Mouse (Mus musculus) lung, adult 18-20 months (tissue): ENCODE data around the gene Grb2.

Source experiments
- DNase-seq, 2 experiments: peaks; one replicate each; pipeline ENCODE4 v3.0.0; 2022; ENCODE audit warnings: mixed read lengths in 2 of 2

The Grb2 gene

DNA sequence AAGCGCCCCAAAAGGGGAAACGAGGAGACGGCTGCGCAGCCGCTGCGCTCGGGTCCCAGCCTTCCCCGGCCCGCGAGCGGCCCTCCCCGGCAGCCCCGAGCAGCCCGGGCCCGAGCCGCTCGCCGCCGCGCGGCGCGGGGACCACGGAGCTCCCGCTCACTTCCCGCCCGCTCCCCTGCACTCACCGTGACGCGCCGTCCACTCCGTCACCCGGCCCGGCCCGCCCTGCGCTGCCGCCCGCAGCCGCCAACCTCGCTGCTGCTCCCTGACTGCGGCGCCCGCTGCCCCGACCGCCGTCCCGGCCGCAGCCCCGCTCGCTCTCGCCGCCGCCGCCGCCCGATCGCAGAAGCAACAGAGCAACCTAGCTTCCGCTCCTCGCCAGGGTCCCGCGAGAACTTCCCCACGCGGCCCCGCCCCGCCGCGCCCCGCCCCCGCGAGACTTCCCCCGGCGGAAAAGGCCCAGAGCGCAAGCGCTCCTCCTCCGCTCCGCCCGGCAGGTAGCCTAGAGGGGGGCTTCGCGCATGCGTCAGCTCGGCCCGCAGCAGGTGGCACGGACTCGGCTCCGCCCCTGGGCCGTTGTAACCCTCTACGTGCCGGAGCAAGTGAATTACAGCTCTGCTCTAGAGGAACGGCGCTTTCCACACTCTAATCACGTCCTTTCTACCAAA is at the start of gene Grb2:
TSS of gene Grb2 (minus strand) at position 389 of the 668 bp plus-strand sequence.
- peak; percentile 97 to 98 for DNase-seq

GRCm38 (mm10) chr11:115753485-115753884 is 45.1 kb upstream of the Grb2 start:
- DNase-seq, result no peak

- no peak for DNase-seq
Observed at GRCm38 (mm10) chr11:115752653-115753052, 44.3 kb upstream of the Grb2 start.

DNA sequence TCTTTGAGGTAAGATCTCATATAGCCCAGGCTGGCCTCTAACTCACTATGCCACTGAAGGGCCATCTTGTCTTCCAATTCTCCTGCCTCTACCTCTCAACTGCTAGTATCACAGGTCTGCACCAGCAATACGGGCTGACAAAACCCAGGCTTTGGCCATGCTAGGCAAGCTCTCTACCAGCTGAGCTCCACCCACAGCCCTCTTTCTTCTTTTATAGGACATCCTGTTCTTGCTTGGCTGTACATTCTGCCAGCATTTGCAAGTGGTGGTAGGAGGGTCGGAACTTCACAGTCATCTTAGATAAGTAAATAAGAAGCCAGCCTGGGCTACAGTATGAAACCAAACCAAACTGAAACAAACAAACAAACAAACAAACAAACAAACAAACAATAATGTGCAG is 43.3 kb upstream of the Grb2 start:
- no peak for DNase-seq

DNA sequence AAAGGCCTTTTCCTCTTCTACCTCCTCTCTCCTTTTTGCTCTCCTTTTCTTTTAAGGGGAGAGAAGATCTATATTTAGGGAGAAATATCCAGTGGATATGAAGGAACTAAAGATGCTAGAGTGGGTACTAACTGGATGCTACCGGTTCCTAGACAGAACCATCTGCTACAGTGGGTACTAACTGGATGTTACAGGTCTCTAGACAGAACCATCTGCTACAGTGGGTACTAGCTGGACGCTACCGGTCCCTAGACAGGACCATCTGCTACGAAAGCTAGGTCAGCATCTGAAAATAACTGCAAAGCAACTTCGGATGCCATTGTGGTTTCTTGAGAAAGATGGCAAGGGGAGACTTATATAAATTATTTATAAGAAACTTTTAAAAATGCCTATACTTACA is 41.4 kb upstream of the Grb2 start:
- no peak for DNase-seq

- DNase-seq, result no peak
Observed at GRCm38 (mm10) chr11:115747351-115747750, 39.0 kb upstream of the Grb2 start.

GRCm38 (mm10) chr11:115746762-115747161 is 38.4 kb upstream of the Grb2 start:
- no peak for DNase-seq

- no peak for DNase-seq
Observed at GRCm38 (mm10) chr11:115746109-115746508, 37.7 kb upstream of the Grb2 start.

- DNase-seq, result no peak
Observed at GRCm38 (mm10) chr11:115744385-115744784, 36.0 kb upstream of the Grb2 start.

- DNase-seq, result no peak
Observed at GRCm38 (mm10) chr11:115742926-115743325, 34.5 kb upstream of the Grb2 start.

DNA sequence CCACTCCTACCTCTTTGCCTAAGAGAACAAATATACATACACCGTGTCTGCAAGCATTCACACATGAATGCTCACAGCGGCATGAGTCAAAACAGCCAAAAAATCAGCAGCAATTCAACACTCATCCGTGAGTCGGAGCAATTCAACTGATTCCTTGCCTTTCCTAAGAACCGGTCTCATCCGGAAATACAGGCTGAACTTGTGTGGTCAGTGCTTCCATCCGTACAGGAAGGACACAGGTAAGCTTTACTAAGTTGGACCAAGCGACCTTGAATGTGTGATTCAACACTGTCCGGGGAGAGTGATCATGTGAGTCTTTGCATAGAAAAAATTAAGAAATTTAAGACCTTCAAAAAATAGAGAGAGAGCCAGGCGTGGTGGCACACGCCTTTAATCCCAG is 32.7 kb upstream of the Grb2 start:
- peak; percentile 31 to 48 for DNase-seq

DNA sequence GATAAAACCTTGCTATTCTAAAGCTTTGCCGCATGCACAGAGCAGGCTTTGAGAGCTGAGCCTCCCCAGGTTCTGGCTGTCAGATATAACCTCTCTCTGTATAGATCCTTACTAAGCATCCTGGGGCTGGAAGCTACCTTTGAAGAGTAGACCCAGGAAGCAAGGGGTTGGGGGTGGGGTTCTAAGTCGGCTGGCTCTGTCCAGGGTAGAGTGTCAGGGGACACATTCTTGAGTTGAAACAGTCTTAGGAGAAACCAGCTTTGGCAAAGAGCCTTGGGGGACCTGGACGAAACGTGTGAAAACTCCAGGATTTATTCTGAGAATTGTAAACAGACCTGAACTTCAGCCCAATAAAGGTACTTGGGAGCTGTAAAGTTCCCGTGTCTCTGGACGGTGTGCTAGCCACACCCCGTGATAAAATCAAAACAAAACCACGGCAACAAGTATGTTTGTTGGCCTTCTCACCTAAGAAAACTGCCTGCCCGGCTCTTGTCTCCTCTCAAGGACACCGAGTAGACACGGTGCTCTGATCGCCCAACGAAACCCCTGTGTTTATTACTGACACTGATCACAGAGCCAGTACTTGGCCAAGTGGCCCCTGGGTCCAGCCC is 30.0 kb upstream of the Grb2 start:
- DNase-seq, result peak; percentile 37 to 56

DNA sequence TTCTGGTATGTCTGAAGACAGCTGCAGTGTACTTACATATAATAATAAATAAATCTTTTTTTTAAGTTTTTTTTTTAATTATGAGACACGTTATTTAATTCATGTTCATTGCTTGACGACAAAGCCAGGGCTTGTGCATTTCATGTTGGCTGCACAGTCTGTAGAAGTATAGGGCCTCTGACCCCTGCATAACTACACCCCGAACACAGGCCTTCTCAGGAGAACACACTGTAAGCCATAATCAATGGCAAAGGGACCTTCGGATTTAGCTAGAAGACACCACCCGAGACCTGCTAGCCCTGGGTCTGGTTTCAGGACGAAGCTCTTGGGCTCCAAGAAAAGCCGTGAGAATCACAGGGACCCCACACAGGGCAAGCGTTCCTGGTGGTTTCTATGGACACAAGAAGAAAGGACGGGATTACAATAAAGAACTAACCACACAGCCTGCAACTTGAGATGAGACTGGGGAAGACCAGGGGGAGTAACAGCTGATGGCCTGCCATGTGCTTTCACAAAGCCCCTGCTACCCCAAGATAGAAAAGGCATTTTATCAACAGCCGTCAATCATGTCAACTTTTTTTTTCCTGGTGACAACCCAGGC is 29.3 kb upstream of the Grb2 start:
- DNase-seq, result no peak

GRCm38 (mm10) chr11:115734041-115734686 is 25.8 kb upstream of the Grb2 start:
- peak; percentile 41 to 48 for DNase-seq

DNA sequence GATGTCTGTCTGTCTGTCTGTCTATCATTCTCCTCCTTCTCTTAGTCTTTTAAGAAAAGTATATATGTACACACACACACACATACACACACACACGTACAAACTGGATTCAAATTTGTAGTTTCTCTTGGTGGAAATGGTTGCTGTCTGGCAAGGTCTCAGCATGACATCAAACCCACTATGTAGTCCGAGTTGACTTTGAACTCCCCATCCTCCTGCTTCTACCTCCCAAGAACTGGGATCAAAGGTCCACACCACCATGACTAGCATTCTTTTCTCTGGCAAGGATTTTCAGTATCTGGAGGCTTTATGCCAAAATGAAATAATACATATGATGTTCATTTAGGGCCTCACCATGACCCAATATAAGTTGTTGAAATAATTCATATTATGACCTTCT is 14.8 kb upstream of the Grb2 start:
- DNase-seq, result no peak

- peak; percentile 85 to 86 for DNase-seq
Observed at GRCm38 (mm10) chr11:115722638-115723037, 14.2 kb upstream of the Grb2 start.

GRCm38 (mm10) chr11:115717660-115718390 is 9.4 kb upstream of the Grb2 start:
- DNase-seq, result no peak

DNA sequence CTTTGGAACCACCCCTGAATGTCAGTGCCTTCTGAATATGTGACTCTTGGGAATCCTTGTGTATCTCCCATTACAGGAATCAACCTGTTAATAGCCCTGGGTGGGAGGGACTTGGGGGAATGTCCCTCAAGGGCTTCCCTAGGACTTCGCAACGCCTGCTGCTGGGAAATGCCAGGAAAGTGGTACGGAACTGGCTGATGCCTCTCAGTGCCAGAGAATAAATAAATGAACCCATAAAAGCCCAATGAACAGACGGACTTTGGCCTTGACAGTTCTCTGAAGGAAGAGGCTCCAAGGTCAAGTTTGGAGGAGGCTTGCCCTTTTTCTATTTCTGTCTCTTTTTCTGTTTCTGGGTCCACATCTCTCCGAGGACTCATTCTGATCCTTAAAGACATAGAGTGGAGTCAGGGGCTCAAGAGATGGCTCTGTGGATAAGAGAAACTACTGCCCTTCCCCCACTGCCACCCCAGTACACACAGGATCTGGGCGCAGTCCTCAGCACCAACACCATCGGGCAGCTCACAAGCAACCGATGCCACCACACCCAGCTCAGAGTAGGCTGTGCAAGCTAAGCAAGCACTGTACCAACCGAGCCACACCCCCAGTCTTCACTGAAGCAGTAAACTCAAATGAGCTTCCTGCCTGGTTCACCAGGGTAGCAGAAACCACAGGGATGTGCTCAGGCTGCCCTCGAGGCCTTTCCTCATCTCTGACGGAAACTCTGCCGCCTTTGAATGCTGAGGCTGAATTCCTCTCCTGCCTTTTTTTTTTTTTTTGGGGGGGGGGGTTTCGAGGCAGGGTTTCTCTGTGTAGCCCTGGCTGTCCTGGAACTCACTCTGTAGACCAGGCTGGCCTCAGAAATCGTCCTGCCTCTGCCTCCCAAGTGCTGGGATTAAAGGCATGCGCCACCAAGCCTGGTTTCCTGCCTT is 8.3 kb upstream of the Grb2 start:
- no peak for DNase-seq

- peak; percentile 61 to 70 for DNase-seq
Observed at GRCm38 (mm10) chr11:115714491-115714890, 6.1 kb upstream of the Grb2 start.

- no peak for DNase-seq
Observed at GRCm38 (mm10) chr11:115713447-115713846, 5.0 kb upstream of the Grb2 start.

DNA sequence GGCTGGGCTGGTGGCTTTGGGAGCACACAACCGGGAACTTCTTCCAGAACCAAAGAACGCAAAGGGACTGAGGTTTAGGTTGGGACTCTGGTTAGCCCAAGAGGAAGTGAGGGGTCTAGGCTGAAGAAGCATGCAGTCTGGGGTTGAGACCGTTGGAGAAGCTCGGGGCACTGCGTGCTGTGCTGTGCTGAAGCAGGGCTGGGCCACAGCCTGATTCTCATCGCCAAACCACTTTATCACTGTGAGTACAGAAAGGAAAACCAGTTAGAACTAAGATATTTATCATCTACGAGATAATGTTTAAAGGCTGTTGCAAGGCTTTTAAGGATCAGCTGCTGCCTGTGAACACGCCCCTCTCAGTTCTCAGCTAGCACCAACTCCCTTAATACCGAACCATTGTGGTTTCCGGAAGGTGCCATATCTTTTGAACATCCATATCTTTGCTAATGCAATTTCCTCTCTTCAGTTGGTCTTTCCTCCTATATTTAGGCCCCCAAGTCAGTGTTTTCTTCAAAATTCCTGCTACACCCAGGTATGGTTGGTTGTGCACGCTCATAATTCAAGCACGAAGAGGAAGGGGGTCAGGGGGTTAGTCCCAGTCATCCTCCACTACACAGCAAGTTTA is 4.4 kb upstream of the Grb2 start:
- DNase-seq, result no peak
